9 mouse cellular contexts compared by ENCODE assay signal in the genomic region with DNA sequence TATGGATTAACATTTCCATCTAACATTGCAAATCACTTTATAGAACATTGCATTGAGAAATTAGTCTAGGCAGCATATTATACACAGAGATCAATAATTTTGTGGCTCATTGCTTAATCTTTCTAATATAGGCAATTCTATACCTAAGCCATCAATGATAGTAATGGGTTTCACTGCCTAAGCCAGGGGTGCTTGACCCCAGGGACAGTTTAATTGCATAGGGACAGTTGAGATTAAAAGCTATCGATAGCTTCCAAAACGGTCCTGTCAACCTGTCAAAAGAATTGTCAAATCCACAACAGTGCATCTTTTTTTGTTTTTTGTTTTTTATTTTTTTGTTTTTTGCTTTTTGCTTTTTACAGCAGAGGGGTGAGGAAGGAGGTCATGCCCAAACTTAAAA. TPM values are rescaled to one million over a fixed set of nuclear protein-coding genes. Genes with fewer than 3 reads are reported as not detected.
DNase-seq lines count a peak whose midpoint lies in the region; ATAC-seq and TF ChIP-seq lines count a peak whose summit lies in the region.
"Had no signal": no experiment of that assay in that cellular context is flagged by ENCODE, and none has a peak within 500 bp of the region (broad histone marks: within the 10 kb centered on the region; RNA-seq: fewer than 3 reads in every experiment).

No protein-coding gene starts in this region.

- H3K27me3 ChIP-seq in forebrain, embryonic 14.5 days (replicated peaks; ENCODE audit: control insufficient read depth, insufficient read depth, low read length) = no peaks in the 10 kb centered on the region
- H3K27me3 ChIP-seq in limb, embryonic 11.5 days (ENCODE audit: control insufficient read depth, insufficient read depth, low read length) = no peaks in the 10 kb centered on the region
- no peaks in the 10 kb centered on the region for H3K27me3 ChIP-seq in neural tube, embryonic 15.5 days (replicated peaks)

- DNase-seq in left cerebral cortex, adult 2 months (ENCODE audit: extremely low spot score in 1 of 2, low spot score in 2 of 2) = no peak
- no peak for DNase-seq in left cerebral cortex, adult 11 months (ENCODE audit: low spot score)
- DNase-seq in forebrain, embryonic 14.5 days (ENCODE audit: low spot score) = no peak
- no peak for DNase-seq in limb, embryonic 11.5 days (ENCODE audit: low spot score)
- DNase-seq in kidney, adult 8-10 months = no peak
- no peak for DNase-seq in spleen, postnatal 4 days (ENCODE audit: low spot score in 2 of 2)
- no peak for DNase-seq in left cerebral cortex, postnatal 36 days (ENCODE audit: low spot score in 2 of 2)
- DNase-seq: cerebellum, adult 11-12 months had no signal

- no peaks in the 10 kb centered on the region for H3K36me3 ChIP-seq in forebrain, embryonic 14.5 days (ENCODE audit: control insufficient read depth, insufficient read depth, low read length)
- H3K36me3 ChIP-seq in limb, embryonic 11.5 days (ENCODE audit: control insufficient read depth, insufficient read depth, low read length) = no peaks in the 10 kb centered on the region
- no peaks in the 10 kb centered on the region for H3K36me3 ChIP-seq in neural tube, embryonic 15.5 days

- WGBS in forebrain, embryonic 14.5 days = 62% methylated on average over 2 of the region's 2 CpGs
- 80% methylated on average over 2 of the region's 2 CpGs for WGBS in limb, embryonic 11.5 days
- WGBS in neural tube, embryonic 15.5 days = 59% methylated on average over 2 of the region's 2 CpGs

- H3K4me2 ChIP-seq in forebrain, embryonic 14.5 days (ENCODE audit: low read length) = peak overlapping the region; percentile 74
- H3K4me2 ChIP-seq in limb, embryonic 11.5 days (ENCODE audit: low read depth, severe bottlenecking) = peak overlapping the region; percentile 70; the same call in 1 of the 2 replicates
- H3K4me2 ChIP-seq in neural tube, embryonic 15.5 days = peak overlapping the region; percentile 81

- ATAC-seq in forebrain, embryonic 14.5 days = peak; percentile 10; the same call in 1 of the 2 replicates
- ATAC-seq in limb, embryonic 11.5 days (ENCODE audit: insufficient number of reproducible peaks, low FRiP score, low TSS enrichment, low read depth) = no peak
- 0 out of 2 replicates have a peak, but pooled peaks have one; percentile 12 for ATAC-seq in neural tube, embryonic 15.5 days (ENCODE audit: low FRiP score)

- H3K4me3 ChIP-seq in left cerebral cortex, adult 2 months = peak overlapping the region; percentile 62
- H3K4me3 ChIP-seq in forebrain, embryonic 14.5 days (ENCODE audit: low read depth, low read length) = peak overlapping the region; percentile 44
- peak overlapping the region; percentile 38; the same call in 1 of the 2 replicates for H3K4me3 ChIP-seq in limb, embryonic 11.5 days (ENCODE audit: low read depth, low read length)
- H3K4me3 ChIP-seq in neural tube, embryonic 15.5 days (replicated peaks) = peak overlapping the region; percentile 54

- H3K27ac ChIP-seq in left cerebral cortex, adult 2 months = peak overlapping the region; percentile 80
- no peak overlapping the region for H3K27ac ChIP-seq in forebrain, embryonic 14.5 days (ENCODE audit: low read depth, low read length)
- no peak overlapping the region for H3K27ac ChIP-seq in limb, embryonic 11.5 days (replicated peaks; ENCODE audit: low read depth, low read length)
- H3K27ac ChIP-seq in neural tube, embryonic 15.5 days (replicated peaks) = peak overlapping the region; percentile 80

- peak overlapping the region; percentile 70; the same call in 1 of the 2 replicates for H3K9ac ChIP-seq in forebrain, embryonic 14.5 days (ENCODE audit: low read length)
- H3K9ac ChIP-seq in limb, embryonic 11.5 days (ENCODE audit: low read length) = no peak overlapping the region
- H3K9ac ChIP-seq in neural tube, embryonic 15.5 days (replicated peaks) = peak overlapping the region; percentile 59

- H3K9me3 ChIP-seq in forebrain, embryonic 14.5 days (replicated peaks; ENCODE audit: control insufficient read depth, low read length) = no peaks in the 10 kb centered on the region
- no peaks in the 10 kb centered on the region for H3K9me3 ChIP-seq in limb, embryonic 11.5 days (ENCODE audit: control insufficient read depth, low read length)
- no peaks in the 10 kb centered on the region for H3K9me3 ChIP-seq in neural tube, embryonic 15.5 days (replicated peaks)

- no peak for TF ChIP-seq CTCF in left cerebral cortex, adult 2 months (IDR thresholded peaks at IDR 0.05)

- no peaks in the 10 kb centered on the region for H3K4me1 ChIP-seq in forebrain, embryonic 14.5 days (ENCODE audit: control insufficient read depth, insufficient read depth, low read length)
- H3K4me1 ChIP-seq in limb, embryonic 11.5 days (ENCODE audit: control insufficient read depth, insufficient read depth, low read length) = no peaks in the 10 kb centered on the region
- H3K4me1 ChIP-seq in neural tube, embryonic 15.5 days = peaks cover 4% of the 10 kb centered on the region; the same call in 1 of the 2 replicates

- intact Hi-C loops in left cerebral cortex, adult 2 months (cut with DNase I) = no loop called here
- intact Hi-C loops in left cerebral cortex, postnatal 36 days (cut with DNase I) = no loop called here

RNA-seq across cellular contexts. Expression of a gene that starts 58.5 kb away (rescaled TPM):
- total RNA-seq in left cerebral cortex, adult 2 months (2021) = 1 to 10 TPM; 9.4 TPM
- polyA plus RNA-seq in forebrain, embryonic 14.5 days (2014; fragmentation: Nextera tagmentation; extraction: Ambion mirVana) = 18.0 and 18.4 TPM in 2 replicates
- polyA plus RNA-seq in limb, embryonic 11.5 days (2014; fragmentation: Nextera tagmentation; extraction: Ambion mirVana) = 19.6 and 20.8 TPM in 2 replicates
- 11.7 and 15.3 TPM in 2 replicates for polyA plus RNA-seq in neural tube, embryonic 15.5 days (2015; fragmentation: Nextera tagmentation; extraction: Ambion mirVana)
- total RNA-seq in left cerebral cortex, postnatal 36 days (2021) = 10 to 100 TPM in 1 of 2 experiments, 1 to 10 TPM in 1; 7.2 to 11.3 TPM

Comparison
In these comparisons a context has a peak if more than half of its experiments do, and no peak if none do; other contexts are left out.
1. H3K27ac ChIP-seq: peak in left cerebral cortex, adult 2 months (single experiment) and neural tube, embryonic 15.5 days (single experiment); none in forebrain, embryonic 14.5 days (single experiment) and limb, embryonic 11.5 days (single experiment).
2. Peak in every context shown above with its lines, with median percentiles within 50 percentile points of each other: H3K4me3 ChIP-seq and H3K4me2 ChIP-seq.